In genomic region chr5:76305616-76306015, GRCm38 (mm10) we compare ENCODE assay signal across 8 mouse cellular contexts. TPM values are rescaled to one million over a fixed set of nuclear protein-coding genes. Genes with fewer than 3 reads are reported as not detected.
DNase-seq lines count a peak whose midpoint lies in the region; ATAC-seq and TF ChIP-seq lines count a peak whose summit lies in the region.

No protein-coding gene starts in this region.

- H3K27ac ChIP-seq in lung, embryonic 14.5 days (ENCODE audit: low read depth): no peak overlapping the region
- no peak overlapping the region for H3K27ac ChIP-seq in liver, embryonic 12.5 days
- peak overlapping the region; percentile 52; the same call in 1 of the 2 replicates for H3K27ac ChIP-seq in stomach, embryonic 15.5 days

- H3K36me3 ChIP-seq in lung, embryonic 14.5 days (ENCODE audit: insufficient read depth): no peaks in the 10 kb centered on the region
- H3K36me3 ChIP-seq in liver, embryonic 12.5 days: no peaks in the 10 kb centered on the region
- H3K36me3 ChIP-seq in stomach, embryonic 15.5 days: no peaks in the 10 kb centered on the region

- peak overlapping the region; percentile 94; the same call in 1 of the 2 replicates for H3K9ac ChIP-seq in lung, embryonic 14.5 days
- H3K9ac ChIP-seq in liver, embryonic 12.5 days: no peak overlapping the region
- no peak overlapping the region for H3K9ac ChIP-seq in stomach, embryonic 15.5 days

- ATAC-seq in lung, embryonic 14.5 days (ENCODE audit: insufficient read depth): no peak
- no peak for ATAC-seq in liver, embryonic 12.5 days
- no peak for ATAC-seq in stomach, embryonic 15.5 days (ENCODE audit: insufficient read depth, low FRiP score, low read depth)

- TF ChIP-seq CTCF in lung, embryonic 14.5 days (IDR thresholded peaks at IDR 0.05; ENCODE audit: low read depth): no peak

- no peaks in the 10 kb centered on the region for H3K27me3 ChIP-seq in lung, embryonic 14.5 days (ENCODE audit: insufficient read depth, low read length)
- peaks cover 24% of the 10 kb centered on the region for H3K27me3 ChIP-seq in liver, embryonic 12.5 days (replicated peaks)
- no peaks in the 10 kb centered on the region for H3K27me3 ChIP-seq in stomach, embryonic 15.5 days (replicated peaks)

- H3K4me1 ChIP-seq in lung, embryonic 14.5 days (ENCODE audit: insufficient read depth): 0 out of 2 replicates have a peak, but pooled peaks cover 4% of the 10 kb centered on the region
- H3K4me1 ChIP-seq in liver, embryonic 12.5 days: peaks cover 23% of the 10 kb centered on the region
- H3K4me1 ChIP-seq in stomach, embryonic 15.5 days: peaks cover 3% of the 10 kb centered on the region; the same call in 1 of the 2 replicates

- 5% methylated on average over 8 of the region's 8 CpGs for WGBS in lung, embryonic 14.5 days
- 10% methylated on average over 7 of the region's 8 CpGs for WGBS in liver, embryonic 12.5 days (ENCODE audit: insufficient replicate concordance)
- WGBS in stomach, embryonic 15.5 days: 6% methylated on average over 7 of the region's 8 CpGs

- no peaks in the 10 kb centered on the region for H3K9me3 ChIP-seq in lung, embryonic 14.5 days (ENCODE audit: low read depth, low read length)
- no peaks in the 10 kb centered on the region for H3K9me3 ChIP-seq in liver, embryonic 12.5 days (replicated peaks)
- no peaks in the 10 kb centered on the region for H3K9me3 ChIP-seq in stomach, embryonic 15.5 days

- H3K4me2 ChIP-seq in lung, embryonic 14.5 days: peak overlapping the region; percentile 79
- peak overlapping the region; percentile 97 for H3K4me2 ChIP-seq in liver, embryonic 12.5 days
- peak overlapping the region; percentile 87 for H3K4me2 ChIP-seq in stomach, embryonic 15.5 days

- H3K4me3 ChIP-seq in lung, embryonic 14.5 days (ENCODE audit: low read depth, low read length): peak overlapping the region; percentile 98
- peak overlapping the region; percentile 80 for H3K4me3 ChIP-seq in liver, embryonic 12.5 days
- H3K4me3 ChIP-seq in stomach, embryonic 15.5 days (replicated peaks): peak overlapping the region; percentile 98; the same call in 1 of the 2 replicates

- DNase-seq in lung, embryonic 14.5 days: peak; percentile 41
- no peak for DNase-seq in lung, postnatal 36 days
- DNase-seq in cerebellum, adult 9-11 months: peak; percentile 30
- peak; percentile 21 for DNase-seq in heart, postnatal 4 days
- no peak for DNase-seq in thymus, postnatal 0 days (ENCODE audit: low spot score)
- no peak for DNase-seq in right cerebral cortex, adult 2 months (ENCODE audit: low spot score in 2 of 2)

RNA-seq across cellular contexts. Expression of gene Clock, which starts 1.0 kb away (rescaled TPM):
- polyA plus RNA-seq in lung, embryonic 14.5 days (2014; fragmentation: Nextera tagmentation; extraction: Ambion mirVana): 17.2 and 19.1 TPM in 2 replicates
- total RNA-seq in heart, postnatal 4 days (2021): 10 to 100 TPM; 37.1 to 38.9 TPM
- polyA plus RNA-seq in liver, embryonic 12.5 days (2016; fragmentation: Nextera tagmentation; extraction: Ambion mirVana): 3.6 and 4.1 TPM in 2 replicates
- 13.5 and 13.7 TPM in 2 replicates for polyA plus RNA-seq in stomach, embryonic 15.5 days (2015; fragmentation: Nextera tagmentation; extraction: Ambion mirVana)
- 3.7 and 5.6 TPM in 2 replicates for polyA plus RNA-seq in thymus, postnatal 0 days (2015; fragmentation: Nextera tagmentation; extraction: Ambion mirVana)

RNA-seq across cellular contexts. Expression of gene Pdcl2, which starts 25.3 kb away (rescaled TPM):
- not detected in 2 replicates for polyA plus RNA-seq in lung, embryonic 14.5 days (2014; fragmentation: Nextera tagmentation; extraction: Ambion mirVana)
- not detected for total RNA-seq in heart, postnatal 4 days (2021)
- polyA plus RNA-seq in liver, embryonic 12.5 days (2016; fragmentation: Nextera tagmentation; extraction: Ambion mirVana): not detected in 2 replicates
- polyA plus RNA-seq in stomach, embryonic 15.5 days (2015; fragmentation: Nextera tagmentation; extraction: Ambion mirVana): not detected in 2 replicates
- not detected in 2 replicates for polyA plus RNA-seq in thymus, postnatal 0 days (2015; fragmentation: Nextera tagmentation; extraction: Ambion mirVana)

RNA-seq across cellular contexts. Expression of gene Nmu, which starts 58.0 kb away (rescaled TPM):
- 0.23 and 0.30 TPM in 2 replicates for polyA plus RNA-seq in lung, embryonic 14.5 days (2014; fragmentation: Nextera tagmentation; extraction: Ambion mirVana)
- not detected for total RNA-seq in heart, postnatal 4 days (2021)
- not detected in 2 replicates for polyA plus RNA-seq in liver, embryonic 12.5 days (2016; fragmentation: Nextera tagmentation; extraction: Ambion mirVana)
- 0.17 and 0.54 TPM in 2 replicates for polyA plus RNA-seq in stomach, embryonic 15.5 days (2015; fragmentation: Nextera tagmentation; extraction: Ambion mirVana)
- polyA plus RNA-seq in thymus, postnatal 0 days (2015; fragmentation: Nextera tagmentation; extraction: Ambion mirVana): 0.15 TPM in 1 of 2 replicates, not detected in the other

Comparison
In these comparisons a context has a peak if more than half of its experiments do, and no peak if none do; other contexts are left out.
1. DNase-seq: peak in lung, embryonic 14.5 days (single experiment), cerebellum, adult 9-11 months (single experiment) and heart, postnatal 4 days (single experiment); none in lung, postnatal 36 days (single experiment), thymus, postnatal 0 days (single experiment) and right cerebral cortex, adult 2 months (0 of 2).
2. Peak in every context shown above with its lines, with median percentiles within 50 percentile points of each other: H3K4me2 ChIP-seq and H3K4me3 ChIP-seq.